Mouse (Mus musculus) layer of hippocampus, adult 11-12 months (tissue): ENCODE data around the gene Mboat2.

Experiments used
- DNase-seq: peaks from one replicate; pipeline ENCODE4 v3.0.0; 2022; ENCODE audit warnings: low spot score

Gene Mboat2

DNA sequence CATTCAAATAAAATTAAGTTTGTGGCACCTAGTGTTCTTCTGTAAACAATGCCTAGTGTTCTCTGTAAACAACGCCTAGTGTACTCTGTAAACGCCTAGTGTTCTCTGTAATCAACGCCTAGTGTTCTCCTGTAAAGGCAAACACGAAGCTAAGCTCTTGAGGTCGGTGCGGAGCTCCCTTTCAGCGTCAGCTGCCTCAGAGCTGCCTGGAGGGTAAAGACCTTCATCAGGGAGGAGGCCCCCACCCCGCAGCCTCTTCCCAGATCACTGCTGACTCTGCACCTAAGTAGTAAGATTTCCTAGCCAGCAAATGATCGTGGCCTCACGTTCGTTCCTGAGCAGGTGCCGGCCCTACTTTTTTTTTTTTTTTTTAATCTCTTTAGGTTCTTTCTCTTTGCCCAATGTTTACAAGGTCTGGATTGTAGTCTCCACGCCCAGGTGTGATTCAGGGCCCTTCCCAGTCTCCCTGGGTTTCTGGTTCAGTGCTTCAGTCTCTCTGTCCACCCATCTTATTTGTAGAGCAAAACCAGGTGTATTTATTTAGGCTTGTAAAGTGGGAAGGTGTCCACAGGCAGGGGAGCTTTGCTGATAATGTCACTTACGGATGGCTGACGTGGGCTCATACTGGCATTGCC lies 181.2 kb downstream of the Mboat2 start:
- DNase-seq = no peak

DNA sequence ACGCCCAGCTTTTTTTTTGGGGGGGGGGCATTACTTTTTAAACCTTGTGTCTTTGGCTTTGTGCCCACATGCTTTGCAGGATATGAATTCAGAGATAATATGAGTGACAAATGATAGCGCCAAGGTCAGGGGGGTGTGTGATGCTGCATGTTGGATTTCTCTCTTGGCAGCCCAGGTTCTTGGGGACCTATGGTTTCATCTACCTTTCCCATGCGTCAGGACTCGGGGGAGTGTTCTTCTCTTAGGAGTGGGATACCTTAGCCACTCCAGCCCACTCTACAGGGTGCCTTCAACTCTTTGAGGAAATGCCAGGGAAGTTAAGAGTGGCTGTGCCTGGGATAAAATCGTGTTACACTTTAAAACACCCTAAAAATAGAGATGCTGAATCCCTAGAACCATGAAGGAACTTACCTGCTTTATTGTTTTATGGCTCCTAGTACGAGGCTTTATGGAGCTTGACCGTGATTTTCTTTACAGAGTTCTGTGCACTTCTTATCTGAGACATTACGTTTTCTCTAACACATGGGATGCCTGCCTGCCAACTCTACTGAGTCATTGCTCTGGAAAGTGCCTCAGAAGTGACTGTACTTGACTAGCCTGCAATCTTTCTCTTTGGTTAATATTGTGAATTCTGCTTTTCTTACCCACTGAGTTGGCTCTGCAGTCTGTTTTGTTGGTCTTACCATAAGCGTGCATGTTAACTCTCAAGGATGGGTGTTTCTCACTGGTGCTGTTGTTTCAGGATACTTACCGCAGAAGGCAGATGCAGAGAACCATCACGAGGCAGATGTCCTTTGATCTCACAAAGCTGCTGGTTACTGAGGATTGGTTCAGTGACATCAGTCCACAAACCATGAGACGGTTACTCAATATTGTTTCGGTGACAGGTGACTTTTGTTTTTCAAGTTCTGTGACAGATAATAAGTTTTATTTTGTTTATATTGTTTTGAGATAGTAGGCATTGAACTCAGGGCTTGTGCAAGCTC lies 182.2 kb downstream of the Mboat2 start:
- DNase-seq = no peak
